Mouse (Mus musculus) heart, embryonic 12.5 days (tissue): ENCODE measurements at regions not wholly inside any gene's neighbourhood (a gene's known extent, or its start where the extent isn't known, plus 50 kb on each side); places are given as distances from the start of the nearest gene placed in this dataset.

Source experiments
- ATAC-seq: fragments of 200-750 bp; cut with Nextera tagmentation; 2 replicates; pipeline ENCODE4 v1.8.0; 2017; ENCODE audit warnings: moderate TSS enrichment, moderate library complexity; ENCODE audit not compliant: insufficient number of reproducible peaks, low FRiP score
- H3K27ac ChIP-seq: fragments of 300-500 bp; sonication (generic); 2 replicates; pipeline ENCODE4 v1.5.1; 2016; ENCODE audit warnings: mild to moderate bottlenecking, moderate library complexity; ENCODE audit not compliant: poor library complexity, severe bottlenecking
- H3K27me3 ChIP-seq: fragments of 300-500 bp; sonication (generic); replicated peaks from 2 replicates; pipeline ENCODE4 v1.6.1; 2016; ENCODE audit warnings: mild to moderate bottlenecking, moderate library complexity
- H3K36me3 ChIP-seq: fragments of 300-500 bp; sonication (generic); 2 replicates; pipeline ENCODE4 v1.6.1; 2016; ENCODE audit warnings: mild to moderate bottlenecking, moderate library complexity
- H3K4me1 ChIP-seq: fragments of 300-500 bp; sonication (generic); replicated peaks from 2 replicates; pipeline ENCODE4 v1.6.1; 2016; ENCODE audit warnings: mild to moderate bottlenecking
- H3K4me2 ChIP-seq: fragments of 300-500 bp; sonication (generic); 2 replicates; pipeline ENCODE4 v1.6.1; 2016; ENCODE audit warnings: mild to moderate bottlenecking, moderate library complexity
- H3K4me3 ChIP-seq: fragments of 300-500 bp; sonication (generic); 2 replicates; pipeline ENCODE4 v1.5.1; 2016; ENCODE audit warnings: mild to moderate bottlenecking
- H3K9ac ChIP-seq: fragments of 300-500 bp; sonication (generic); 2 replicates; pipeline ENCODE4 v1.6.1; 2016; ENCODE audit warnings: mild to moderate bottlenecking, moderate library complexity
- H3K9me3 ChIP-seq: fragments of 300-500 bp; sonication (generic); replicated peaks from 2 replicates; pipeline ENCODE4 v1.6.1; 2016; ENCODE audit warnings: mild to moderate bottlenecking, moderate library complexity
- WGBS: fragments of 180-500 bp; shearing (Covaris S2); methylation state at CpG from one replicate; pipeline ENCODE4 v1.1.7; 2016; 5-methylcytosine and 5-hydroxymethylcytosine counted together

DNA sequence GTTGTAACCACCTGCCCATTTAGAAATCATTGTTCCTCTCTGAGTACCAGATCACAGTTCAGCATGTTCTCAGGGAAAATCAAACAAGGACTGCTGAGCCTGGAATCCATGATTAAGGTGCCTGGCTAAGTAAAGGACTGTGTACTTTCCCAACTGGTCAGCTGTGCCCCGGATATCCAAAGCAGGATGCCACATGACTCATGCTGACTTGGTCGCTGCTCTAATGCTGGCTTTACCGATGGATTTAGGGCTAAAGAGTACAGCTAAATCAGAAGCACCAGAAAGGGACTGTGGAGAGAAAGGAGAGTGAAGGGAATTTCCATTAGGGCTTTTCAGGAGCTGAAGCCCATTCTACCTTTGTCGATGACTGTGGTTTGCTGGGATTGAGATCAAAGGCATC is 119.6 kb downstream of the Bmp2 start:
- WGBS = 79% methylated on average over 4 of the region's 4 CpGs

GRCm38 (mm10) chr2:133684367-133684766 is 132.4 kb downstream of the Bmp2 start:
- H3K4me3 ChIP-seq = no peak overlapping the region
- no peak for ATAC-seq
- no peaks in the 10 kb centered on the region for H3K4me1 ChIP-seq
- no peak overlapping the region for H3K9ac ChIP-seq
- no peak overlapping the region for H3K4me2 ChIP-seq
- H3K9me3 ChIP-seq = no peaks in the 10 kb centered on the region
- no peaks in the 10 kb centered on the region for H3K36me3 ChIP-seq
- H3K27ac ChIP-seq = no peak overlapping the region
- no peaks in the 10 kb centered on the region for H3K27me3 ChIP-seq

More for the DNA sequence above, 119.6 kb downstream of the Bmp2 start:
- no peaks in the 10 kb centered on the region for H3K4me1 ChIP-seq
- H3K36me3 ChIP-seq = no peaks in the 10 kb centered on the region
- no peak for ATAC-seq
- no peak overlapping the region for H3K4me3 ChIP-seq
- no peaks in the 10 kb centered on the region for H3K9me3 ChIP-seq
- no peaks in the 10 kb centered on the region for H3K27me3 ChIP-seq
- no peak overlapping the region for H3K4me2 ChIP-seq
- H3K27ac ChIP-seq = no peak overlapping the region
- H3K9ac ChIP-seq = no peak overlapping the region

DNA sequence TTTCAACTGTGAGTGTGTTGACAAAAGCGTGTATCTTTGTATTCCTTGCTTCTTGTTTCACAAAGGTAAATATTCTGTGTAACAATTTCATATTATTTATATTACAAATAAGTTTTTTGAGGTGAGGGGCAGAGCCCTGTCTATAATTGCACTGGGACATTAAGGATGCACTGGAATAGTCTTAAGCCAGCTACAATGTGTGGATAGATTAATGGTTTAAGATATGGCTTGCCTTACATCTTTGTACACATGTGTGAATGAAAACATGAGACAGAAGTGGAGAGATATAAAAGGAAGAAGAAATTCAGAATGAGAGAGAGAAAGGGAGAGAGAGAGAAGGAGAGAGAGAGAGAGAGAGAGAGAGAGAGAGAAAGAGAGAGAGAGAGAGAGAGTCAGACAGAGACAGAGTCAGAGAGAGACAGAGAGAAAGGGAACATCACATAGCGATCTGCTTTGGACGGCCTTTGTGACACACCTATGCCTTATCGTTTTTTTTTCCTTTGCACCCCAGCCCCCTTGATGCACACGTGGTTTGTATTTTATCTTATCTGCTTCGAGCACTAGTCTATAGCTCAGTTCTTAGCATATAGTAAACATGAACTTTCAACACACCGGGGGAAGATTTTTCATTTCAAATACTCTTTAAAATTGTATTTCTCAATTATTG is 136.3 kb downstream of the Bmp2 start:
- Histone ChIP-seq H3K4me3 (no peak overlapping the region), H3K36me3 (no peaks in the 10 kb centered on the region), H3K27me3 (no peaks in the 10 kb centered on the region), H3K4me1 (no peaks in the 10 kb centered on the region), H3K9ac (no peak overlapping the region), H3K27ac (no peak overlapping the region), H3K9me3 (no peaks in the 10 kb centered on the region), H3K4me2 (no peak overlapping the region)
- WGBS = 58% methylated on average over 7 of the region's 7 CpGs
- ATAC-seq = peak; percentile 79; the same call in 1 of the 2 replicates

- no peaks in the 10 kb centered on the region for H3K4me1 ChIP-seq
- no peaks in the 10 kb centered on the region for H3K36me3 ChIP-seq
- no peak overlapping the region for H3K9ac ChIP-seq
- WGBS = 63% methylated on average over 3 of the region's 3 CpGs
- no peak overlapping the region for H3K27ac ChIP-seq
- no peak overlapping the region for H3K4me2 ChIP-seq
- ATAC-seq = no peak
- H3K9me3 ChIP-seq = no peaks in the 10 kb centered on the region
- H3K4me3 ChIP-seq = no peak overlapping the region
- no peaks in the 10 kb centered on the region for H3K27me3 ChIP-seq
Measured at GRCm38 (mm10) chr2:133688788-133689155, 136.8 kb downstream of the Bmp2 start.

DNA sequence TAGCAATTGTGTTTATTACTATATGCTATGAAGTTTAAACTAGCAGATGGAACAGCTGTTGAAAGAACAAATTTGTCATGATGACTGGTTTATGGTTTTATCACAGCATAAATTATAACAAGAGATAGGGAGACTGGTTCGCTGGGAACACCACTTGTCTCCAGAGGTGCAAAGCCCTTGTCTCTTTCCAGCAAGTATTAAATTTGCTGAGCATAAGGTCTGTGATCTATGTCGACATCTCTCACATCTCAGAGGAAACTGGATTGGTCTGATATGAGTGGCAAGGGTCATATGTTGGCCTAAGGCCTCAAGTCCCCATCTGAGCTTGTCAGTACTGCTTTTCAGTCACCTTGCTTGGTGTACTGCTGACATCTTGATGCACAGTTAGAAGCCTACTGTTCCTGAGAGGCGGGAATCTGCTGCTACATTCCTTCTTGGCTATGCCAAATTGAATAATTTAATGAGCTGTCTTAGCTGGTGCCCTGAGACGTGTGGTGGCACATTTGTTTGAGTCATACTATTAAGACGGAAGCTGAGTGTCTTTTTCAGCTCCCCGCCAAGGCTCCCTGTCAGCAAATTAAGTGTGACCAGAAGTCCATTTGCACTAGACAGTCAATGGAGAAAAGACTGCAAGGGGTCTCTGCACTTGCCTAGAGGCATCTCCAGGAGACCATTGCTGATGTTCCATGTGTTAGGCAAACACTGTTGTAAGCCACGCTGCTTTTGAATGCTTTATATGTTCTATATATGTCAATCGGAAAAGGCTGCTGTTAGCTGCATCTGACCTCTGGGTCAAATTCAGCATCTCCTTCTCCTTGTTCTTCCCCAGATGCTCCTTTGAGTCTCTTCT is 157.0 kb downstream of the Bmp2 start:
- no peak for ATAC-seq
- H3K4me2 ChIP-seq = no peak overlapping the region
- H3K9me3 ChIP-seq = no peaks in the 10 kb centered on the region
- WGBS = 67% methylated on average over 8 of the region's 8 CpGs
- no peaks in the 10 kb centered on the region for H3K4me1 ChIP-seq
- no peak overlapping the region for H3K4me3 ChIP-seq
- H3K27me3 ChIP-seq = no peaks in the 10 kb centered on the region
- no peak overlapping the region for H3K9ac ChIP-seq
- H3K27ac ChIP-seq = no peak overlapping the region
- H3K36me3 ChIP-seq = no peaks in the 10 kb centered on the region

GRCm38 (mm10) chr2:133716243-133716642 is 164.3 kb downstream of the Bmp2 start:
- Histone ChIP-seq H3K27ac (no peak overlapping the region), H3K4me3 (no peak overlapping the region), H3K9me3 (no peaks in the 10 kb centered on the region), H3K4me1 (peaks cover 7% of the 10 kb centered on the region; the same call in 1 of the 2 replicates), H3K9ac (no peak overlapping the region), H3K27me3 (no peaks in the 10 kb centered on the region), H3K4me2 (no peak overlapping the region), H3K36me3 (no peaks in the 10 kb centered on the region)
- no peak for ATAC-seq
- WGBS = 43% methylated on average over 5 of the region's 5 CpGs

DNA sequence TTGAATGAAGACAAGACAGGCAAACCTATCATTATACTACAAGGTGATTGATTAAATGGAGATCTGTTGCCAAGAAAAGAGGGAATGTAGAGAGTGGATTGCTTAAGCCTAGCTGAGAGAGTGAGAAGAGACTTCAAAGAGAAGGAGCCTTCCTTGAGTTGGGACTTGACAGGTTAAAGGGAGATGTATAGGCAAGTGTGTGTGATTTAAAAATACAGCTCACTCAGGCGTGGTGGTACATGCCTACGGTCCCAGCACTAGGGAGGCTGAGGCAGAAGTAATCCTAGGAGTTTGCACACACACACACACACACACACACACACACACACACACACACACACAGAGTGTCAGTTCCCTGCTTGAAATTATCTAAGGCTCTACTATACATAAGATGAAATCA is 165.1 kb downstream of the Bmp2 start:
- ATAC-seq = no peak
- 86% methylated on average over 2 of the region's 2 CpGs for WGBS
- H3K27me3 ChIP-seq = no peaks in the 10 kb centered on the region

GRCm38 (mm10) chr2:133724310-133724709 is 172.4 kb downstream of the Bmp2 start:
- Histone ChIP-seq H3K36me3 (no peaks in the 10 kb centered on the region), H3K4me1 (no peaks in the 10 kb centered on the region), H3K9me3 (no peaks in the 10 kb centered on the region), H3K9ac (no peak overlapping the region), H3K4me2 (no peak overlapping the region), H3K27ac (no peak overlapping the region), H3K27me3 (no peaks in the 10 kb centered on the region), H3K4me3 (no peak overlapping the region)
- ATAC-seq = no peak
- WGBS = 79% methylated on average over 7 of the region's 7 CpGs

More for the DNA sequence above, 165.1 kb downstream of the Bmp2 start:
- Histone ChIP-seq H3K4me3 (no peak overlapping the region), H3K4me1 (peaks cover 7% of the 10 kb centered on the region; the same call in 1 of the 2 replicates), H3K27ac (no peak overlapping the region), H3K36me3 (no peaks in the 10 kb centered on the region), H3K9me3 (no peaks in the 10 kb centered on the region), H3K4me2 (no peak overlapping the region), H3K9ac (no peak overlapping the region)

DNA sequence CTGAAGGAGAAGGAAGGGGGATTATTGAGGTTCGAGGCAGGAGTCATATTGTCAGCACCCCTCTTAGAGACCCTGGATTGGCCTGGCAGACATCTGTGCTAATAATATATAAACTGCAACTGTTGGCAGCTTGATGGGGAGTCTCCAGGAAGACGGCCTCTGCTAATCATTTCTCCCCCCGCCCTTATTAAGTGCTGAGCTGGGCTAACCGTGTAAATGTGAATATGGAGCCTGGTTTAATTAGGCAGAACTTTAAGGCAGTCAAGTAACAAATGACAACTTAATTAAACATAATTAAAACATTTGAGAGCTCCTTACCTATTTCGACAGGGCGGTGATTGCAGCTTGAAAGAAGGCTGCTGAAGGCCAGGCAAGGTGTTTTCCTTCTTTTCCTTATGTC is 172.8 kb downstream of the Bmp2 start:
- Histone ChIP-seq H3K9me3 (no peaks in the 10 kb centered on the region), H3K4me1 (no peaks in the 10 kb centered on the region), H3K27ac (no peak overlapping the region), H3K9ac (no peak overlapping the region), H3K4me2 (no peak overlapping the region), H3K4me3 (no peak overlapping the region), H3K36me3 (no peaks in the 10 kb centered on the region), H3K27me3 (no peaks in the 10 kb centered on the region)
- 59% methylated on average over 6 of the region's 6 CpGs for WGBS
- ATAC-seq = no peak

GRCm38 (mm10) chr2:133734469-133735225 is 182.7 kb downstream of the Bmp2 start:
- Histone ChIP-seq H3K4me3 (no peak overlapping the region), H3K4me1 (no peaks in the 10 kb centered on the region), H3K4me2 (no peak overlapping the region), H3K27me3 (no peaks in the 10 kb centered on the region), H3K9ac (no peak overlapping the region), H3K36me3 (no peaks in the 10 kb centered on the region), H3K27ac (no peak overlapping the region), H3K9me3 (no peaks in the 10 kb centered on the region)
- ATAC-seq = no peak
- WGBS = 71% methylated on average over 9 of the region's 9 CpGs

DNA sequence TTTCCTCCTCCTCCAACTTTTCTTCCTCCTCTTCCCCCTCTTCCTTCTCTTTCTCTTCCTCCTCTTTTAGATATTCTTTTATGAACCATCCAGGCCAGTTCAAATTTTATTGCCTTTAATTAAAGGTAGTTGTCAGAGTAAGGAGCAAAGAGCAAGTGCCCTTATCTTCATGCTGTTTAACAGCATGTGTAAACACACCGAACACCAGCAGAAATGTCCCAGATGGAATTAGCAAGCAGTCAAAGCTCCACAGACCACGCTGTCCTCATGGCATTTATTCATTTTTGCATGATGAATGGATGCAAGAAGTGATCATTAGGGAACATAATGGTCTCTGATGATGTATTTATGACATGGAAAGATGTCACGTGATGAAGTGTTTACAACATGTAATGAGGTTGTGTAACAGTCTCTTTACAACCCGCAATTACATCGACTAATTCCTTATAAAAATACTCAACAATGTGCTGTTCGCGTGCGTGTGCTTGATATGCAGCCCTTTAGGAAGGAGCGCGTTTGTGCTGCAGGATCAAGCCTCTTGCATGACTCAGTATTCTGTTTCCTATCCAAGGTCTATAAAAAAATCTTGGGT is 187.0 kb downstream of the Bmp2 start:
- Histone ChIP-seq H3K4me3 (no peak overlapping the region), H3K27me3 (no peaks in the 10 kb centered on the region), H3K4me1 (no peaks in the 10 kb centered on the region), H3K9ac (no peak overlapping the region), H3K9me3 (no peaks in the 10 kb centered on the region), H3K27ac (no peak overlapping the region), H3K4me2 (no peak overlapping the region), H3K36me3 (no peaks in the 10 kb centered on the region)
- ATAC-seq = no peak
- 79% methylated on average over 10 of the region's 10 CpGs for WGBS
